Mouse (Mus musculus) gastrocnemius, adult 18-20 months (tissue): ENCODE results near the gene Tns3. TPM values are rescaled to one million over a fixed set of nuclear protein-coding genes. Genes with fewer than 3 reads are reported as not detected.

Source experiments
- DNase-seq: peaks from one replicate; pipeline ENCODE4 v3.0.0; 2021; ENCODE audit warnings: low spot score
- total RNA-seq, 2 experiments: library from RNA; stranded (reverse); gene quantifications; 2 replicates each; pipeline ENCODE4 v1.2.3; 2021

Tns3 gene
- total RNA-seq, 2 experiments from 2014 or later = 6.6 to 7.9 TPM

DNA sequence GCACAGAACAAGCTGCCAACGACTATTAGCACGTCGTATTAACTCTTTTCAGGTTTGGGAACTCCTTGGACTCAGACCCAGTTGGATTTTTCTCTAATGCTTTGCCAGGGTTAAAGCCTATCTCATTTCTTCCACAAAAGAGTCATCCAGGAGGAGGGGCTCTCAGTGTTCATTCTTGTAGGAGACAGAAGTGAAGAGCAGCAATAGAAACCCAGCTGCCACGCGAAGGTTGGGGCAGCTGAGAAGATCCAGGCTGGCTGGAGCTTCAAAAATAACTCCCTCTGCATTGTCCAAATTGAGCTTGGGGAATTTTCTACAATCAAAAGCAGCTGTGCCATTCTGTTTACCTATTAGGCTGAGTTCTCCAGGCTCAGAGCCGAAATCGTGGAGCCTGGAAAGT is 16.3 kb upstream of the Tns3 start:
- DNase-seq = no peak

DNA sequence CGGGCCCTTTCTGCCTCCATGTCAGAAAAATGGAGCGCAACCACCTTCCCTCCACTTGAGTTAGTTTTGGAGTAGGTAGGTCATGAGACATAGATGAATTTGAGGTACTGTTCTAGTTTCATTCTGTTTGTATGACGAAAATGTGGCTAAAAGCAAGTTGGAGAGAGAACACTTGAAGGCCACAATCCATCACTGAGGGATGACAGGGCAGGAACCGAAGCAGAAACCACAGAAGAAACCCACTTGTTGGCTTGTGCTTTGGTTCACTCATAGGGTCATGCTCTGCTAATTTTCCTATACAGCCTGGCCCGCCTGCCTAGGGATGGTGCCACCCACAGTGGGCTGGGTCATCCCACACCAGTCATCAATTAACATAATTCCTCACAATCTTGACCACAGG is 14.9 kb upstream of the Tns3 start:
- DNase-seq = no peak

DNA sequence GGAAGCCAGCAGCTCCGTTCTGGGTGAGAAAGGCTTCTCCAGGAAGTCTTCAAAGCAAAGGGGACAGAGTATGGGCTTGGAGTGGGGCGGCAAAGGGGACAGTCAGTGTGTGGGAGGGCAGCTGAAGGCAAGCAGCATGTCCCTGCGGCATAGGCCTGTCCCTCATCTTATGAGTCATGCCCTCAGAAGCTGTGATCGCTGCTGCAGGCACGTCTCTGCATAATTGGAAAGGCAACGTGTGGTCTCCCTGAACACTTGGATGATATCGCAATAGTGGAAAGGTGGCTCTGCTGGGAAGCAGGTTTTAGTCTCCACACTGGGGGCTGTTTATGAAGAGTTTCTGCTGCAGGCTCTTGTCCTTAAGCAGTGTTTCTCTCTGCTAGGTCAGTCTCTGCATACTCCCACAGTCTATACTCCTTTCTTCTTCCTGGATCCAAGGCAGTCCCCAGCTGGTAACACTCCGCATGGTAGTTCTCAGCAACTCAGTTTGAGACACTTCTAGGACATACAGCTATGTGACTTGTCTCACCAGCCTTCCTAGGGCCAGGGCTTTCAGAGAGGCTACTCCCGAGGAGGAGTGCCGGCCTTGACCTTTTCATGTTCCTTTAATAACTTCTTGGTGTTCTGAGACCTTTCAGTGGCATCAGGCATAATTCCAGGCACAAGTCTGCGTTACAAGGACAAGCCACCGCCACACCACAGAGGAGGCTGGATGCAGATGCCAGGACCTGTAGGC is 14.1 kb upstream of the Tns3 start:
- DNase-seq = no peak

DNA sequence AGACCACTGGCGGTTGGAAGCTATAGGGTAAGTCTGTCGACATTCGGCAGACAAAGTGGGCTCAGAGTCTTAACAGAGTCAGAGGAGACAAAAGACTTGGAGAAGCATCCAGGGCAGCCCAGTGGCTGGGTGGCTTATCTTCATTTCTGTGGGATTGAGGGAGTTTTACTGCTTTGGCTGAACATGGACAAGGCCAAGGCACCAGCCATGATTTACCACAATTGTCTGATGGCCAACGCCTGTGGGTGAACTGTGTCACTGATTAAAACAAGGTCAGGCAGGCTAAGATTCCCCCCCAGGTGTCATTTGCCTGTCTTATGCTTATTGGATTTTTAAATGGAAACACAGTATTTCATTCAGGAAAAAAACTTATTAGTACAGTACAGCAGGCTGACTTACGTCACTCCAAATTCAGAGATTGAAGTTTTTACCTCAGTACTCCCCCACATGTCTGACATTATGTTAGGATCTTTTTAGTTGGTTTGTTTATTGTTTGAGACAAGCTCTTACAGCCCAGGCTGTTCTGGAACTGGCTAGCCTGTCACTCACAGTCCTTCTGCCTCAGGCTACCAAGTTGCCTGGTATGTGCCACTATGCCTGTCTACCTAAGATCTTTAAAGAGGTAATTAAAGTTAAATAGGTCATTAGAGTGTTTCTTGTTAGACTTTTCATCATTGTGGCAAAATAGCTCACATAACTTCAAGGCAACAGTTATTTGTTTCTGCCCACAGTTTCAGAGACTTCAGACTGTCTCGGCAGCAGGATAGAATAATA is 11.6 kb upstream of the Tns3 start:
- no peak for DNase-seq

DNA sequence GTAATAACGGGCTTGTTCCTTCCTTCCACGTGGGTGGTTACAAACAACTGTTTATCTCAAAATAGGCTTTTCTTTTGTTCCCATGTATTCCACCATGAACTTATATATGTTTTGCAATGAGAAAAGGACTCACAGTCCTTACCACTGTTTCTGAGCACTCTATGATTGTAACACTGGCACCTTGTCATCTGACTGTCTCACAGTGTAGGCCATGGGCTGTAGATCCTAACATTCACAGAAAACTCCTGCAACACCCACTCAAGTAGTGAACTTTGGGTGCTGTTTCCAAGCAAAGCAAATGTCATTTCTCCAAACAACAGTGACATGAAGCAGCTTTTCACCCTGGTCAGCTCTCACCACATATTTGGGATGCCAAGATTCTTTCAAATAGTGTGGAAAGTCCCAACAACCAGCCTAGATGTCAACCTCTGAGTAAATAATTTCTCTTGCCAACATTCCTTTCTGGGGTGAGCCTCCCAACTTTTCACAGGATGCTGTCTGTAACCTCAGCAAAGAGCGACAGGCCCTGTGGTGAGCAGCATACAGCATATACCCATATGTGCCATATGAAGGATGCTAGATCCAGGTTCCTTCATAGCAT is 10.3 kb upstream of the Tns3 start:
- DNase-seq = no peak

DNA sequence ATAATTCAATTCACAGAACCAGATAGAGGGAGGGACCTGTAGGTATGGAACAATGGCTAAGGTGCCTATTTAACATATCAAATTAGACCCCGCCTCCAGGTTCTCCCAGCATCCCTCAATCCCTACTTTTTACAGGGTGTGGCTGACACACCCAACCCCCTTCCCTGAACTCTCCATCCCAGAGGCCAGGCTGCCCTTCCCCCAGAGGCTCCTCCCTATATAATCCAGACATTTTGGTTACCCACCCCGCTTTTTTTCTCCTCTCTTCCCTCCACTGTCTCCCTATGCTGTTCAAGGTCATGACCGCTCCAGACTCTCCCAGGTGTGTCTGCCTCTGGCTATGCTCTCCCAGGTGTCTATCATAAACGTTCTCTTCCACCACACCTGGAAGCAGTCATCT is 7.4 kb upstream of the Tns3 start:
- no peak for DNase-seq

DNA sequence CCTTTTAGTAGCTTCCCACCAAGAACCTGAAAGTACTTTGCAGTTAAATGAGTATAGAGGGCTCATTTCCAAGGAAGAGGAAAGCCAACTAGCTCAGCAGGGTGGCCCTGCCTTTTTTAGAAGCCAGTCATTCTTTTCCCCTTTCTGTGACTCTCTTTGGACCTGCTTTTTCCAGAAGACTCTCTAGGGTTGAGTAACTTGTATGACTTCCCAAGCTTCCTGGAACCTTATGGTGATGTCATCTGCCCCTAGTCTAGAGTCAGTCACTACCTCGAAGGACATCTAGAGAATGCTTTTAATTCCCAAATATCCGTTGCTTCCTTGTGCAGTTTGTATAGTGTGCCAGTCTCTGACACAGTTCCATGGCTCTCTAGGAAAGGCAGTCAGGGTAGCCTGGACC is 4.8 kb upstream of the Tns3 start:
- DNase-seq = no peak

DNA sequence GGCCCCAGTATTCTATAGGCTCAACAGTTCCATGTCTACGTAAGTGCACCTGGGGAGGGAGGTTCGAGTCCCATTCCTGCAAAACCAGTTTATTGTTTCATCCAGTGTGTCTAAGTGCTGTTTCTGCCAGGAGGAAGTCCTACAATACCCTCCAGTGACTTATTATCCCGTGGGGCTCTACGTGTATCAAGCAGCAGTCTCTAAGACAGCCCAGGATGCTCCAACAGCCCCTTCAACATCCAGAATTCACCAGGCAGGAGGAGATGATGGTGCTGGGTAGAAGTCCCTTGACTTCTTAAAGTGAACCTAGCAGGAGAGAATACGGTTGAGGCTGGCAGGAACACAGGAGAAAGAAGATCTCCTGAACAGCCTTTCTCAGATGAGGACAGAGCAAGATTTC is 462 bp upstream of the Tns3 start:
- DNase-seq = no peak

DNA sequence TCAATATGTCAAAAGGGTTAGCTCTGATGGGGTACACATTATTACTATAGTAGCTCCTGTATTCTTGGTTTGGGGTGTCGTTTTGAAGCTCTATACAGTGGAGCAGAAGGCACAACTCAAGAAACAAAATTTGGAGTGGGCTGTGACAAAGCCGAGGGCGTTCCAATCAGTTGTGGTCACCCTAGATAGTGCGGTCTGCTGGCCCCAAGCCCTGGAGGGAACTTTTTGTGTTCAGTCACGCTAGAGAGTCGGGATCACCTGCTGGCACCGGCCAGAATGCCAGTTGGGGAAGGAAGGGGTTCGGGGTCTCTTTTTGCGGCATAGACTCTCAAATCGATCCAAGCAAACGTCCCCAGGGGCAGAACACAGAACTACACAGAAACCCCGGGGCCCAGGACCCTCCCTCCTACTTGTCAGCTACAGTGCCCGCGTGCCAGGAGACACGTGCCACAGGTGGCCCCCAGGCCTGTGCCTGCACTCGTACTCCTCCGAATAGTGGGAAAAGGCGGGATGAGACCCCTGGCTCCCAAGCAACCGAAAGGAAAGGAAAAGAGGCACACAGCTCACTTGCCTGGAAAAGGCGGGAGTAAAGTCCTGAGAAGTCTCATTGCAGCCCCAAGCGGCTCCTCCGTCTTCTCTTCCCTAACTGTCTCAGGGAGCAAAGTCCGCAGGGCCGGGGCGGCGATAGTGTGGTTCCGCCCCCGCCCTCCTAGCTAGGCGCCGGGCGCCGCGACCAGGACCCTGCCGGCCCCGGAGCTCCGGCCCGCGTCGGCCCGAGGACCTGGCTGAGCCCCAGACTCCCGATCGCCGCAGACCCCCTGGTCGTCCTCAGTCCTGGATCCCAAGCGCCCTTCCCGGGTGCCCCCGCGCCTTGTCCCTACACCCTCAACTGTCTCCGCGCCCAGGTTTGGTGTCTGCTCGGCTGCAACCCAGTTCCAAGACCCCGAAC is 617 bp downstream of the Tns3 start:
- peak; percentile 28 for DNase-seq

DNA sequence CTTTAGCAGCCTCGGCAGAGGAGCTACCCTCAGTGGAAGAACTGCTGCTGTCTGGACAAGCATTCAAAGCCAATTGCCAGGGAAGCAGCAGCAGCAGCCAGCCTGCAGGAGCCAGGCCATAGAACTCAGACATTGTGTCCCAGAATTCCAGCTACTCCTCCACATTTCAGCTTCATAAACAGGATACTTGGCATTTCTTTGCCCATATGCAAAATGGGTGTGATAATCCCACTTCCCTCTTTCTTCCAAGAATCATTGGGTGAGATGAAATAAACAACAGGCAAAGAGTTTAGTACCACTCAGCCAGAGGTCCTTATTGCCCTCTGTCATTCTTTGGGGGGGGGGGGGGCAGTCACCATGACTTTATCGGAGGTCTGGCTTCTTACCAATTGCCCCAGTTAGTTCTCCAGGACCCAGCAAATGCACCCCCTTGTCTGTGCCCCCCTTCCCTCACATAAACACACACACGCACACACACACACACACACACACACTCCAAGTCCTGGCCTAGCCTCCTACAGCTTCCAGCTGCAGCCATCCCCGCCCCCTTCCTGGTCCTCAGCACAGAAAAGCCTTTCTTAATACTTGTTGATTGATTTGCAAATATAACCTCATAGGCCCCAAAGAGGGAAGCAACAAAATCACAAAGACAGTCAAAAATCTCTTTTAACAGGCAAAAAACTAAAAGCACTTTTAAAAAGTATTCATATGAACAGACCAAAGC is 1.5 kb downstream of the Tns3 start:
- no peak for DNase-seq

DNA sequence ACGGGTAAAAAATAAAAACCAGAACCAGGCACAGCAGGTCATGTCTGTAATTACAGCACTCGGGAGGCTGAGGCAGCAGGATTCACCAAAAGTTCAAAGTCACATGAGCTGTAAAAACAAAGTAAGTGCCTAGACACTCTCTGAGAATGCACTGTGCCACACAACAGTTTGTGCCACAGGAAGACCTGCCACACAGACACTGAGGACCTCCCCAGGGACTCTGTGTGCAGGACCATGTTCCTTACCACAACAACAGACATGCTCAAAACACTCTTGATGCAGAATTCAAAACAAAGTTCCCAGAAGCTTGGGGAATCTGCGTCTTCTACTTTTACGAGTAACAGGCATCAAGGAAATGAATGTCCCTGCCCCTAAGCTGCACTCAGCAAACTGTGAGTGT is 3.4 kb downstream of the Tns3 start:
- no peak for DNase-seq

DNA sequence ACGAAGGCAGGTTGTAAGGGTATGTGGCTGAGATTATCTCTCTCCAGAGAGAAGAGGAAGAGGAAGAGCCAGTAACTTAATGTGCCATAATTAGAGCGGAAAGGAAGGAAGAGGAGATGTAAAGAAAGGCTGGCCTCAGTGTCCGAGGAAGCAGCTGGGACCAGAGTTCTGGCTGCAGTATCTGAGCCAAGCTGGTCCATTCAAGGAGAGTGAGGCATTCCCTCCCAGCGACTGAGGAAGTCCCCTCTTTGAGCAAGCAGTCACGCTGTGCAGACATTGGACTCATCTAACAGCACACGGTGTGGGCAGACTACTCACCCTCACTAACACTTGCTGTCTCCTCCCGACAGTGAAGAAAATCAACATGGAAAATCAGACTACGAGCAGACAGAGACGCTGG is 4.5 kb downstream of the Tns3 start:
- no peak for DNase-seq

DNA sequence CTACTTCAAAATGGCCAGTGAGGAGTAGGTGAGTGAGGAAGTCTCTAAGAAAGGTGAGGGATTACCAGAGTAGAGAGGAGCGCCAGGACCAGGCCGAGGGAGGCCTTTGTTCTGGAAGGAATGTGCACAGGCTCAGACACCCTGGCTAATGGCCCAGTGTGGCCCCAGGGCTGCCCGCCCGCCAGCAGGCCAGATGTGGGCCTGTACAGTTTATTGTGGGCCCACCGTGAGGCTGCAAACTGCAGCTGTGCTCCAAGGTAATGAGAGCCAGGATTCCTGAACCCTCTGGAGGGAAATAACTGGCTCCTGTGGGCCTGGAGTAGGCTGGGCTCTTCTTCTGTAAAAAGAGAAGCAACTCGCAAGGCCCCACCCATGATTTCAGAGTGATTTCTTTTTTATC is 5.3 kb downstream of the Tns3 start:
- DNase-seq = peak; percentile 31

DNA sequence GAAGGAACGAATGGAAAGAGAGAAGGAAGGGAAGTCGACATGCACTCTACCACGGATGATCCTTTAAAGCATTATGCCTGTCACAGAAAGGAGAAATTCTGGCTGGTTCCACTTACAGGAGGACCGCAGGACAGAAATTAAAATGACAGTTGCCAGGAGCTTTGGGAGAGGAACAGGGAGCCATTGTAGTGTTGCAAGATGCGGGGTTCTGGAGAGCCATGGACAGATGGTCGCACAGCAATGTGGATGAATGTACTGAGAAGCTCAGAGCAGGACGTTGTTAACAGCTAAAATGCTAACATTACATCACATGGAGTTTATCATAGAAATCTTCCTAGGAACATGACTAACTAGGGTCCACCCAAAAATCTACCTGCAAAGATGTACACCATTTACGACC is 6.8 kb downstream of the Tns3 start:
- DNase-seq = no peak

DNA sequence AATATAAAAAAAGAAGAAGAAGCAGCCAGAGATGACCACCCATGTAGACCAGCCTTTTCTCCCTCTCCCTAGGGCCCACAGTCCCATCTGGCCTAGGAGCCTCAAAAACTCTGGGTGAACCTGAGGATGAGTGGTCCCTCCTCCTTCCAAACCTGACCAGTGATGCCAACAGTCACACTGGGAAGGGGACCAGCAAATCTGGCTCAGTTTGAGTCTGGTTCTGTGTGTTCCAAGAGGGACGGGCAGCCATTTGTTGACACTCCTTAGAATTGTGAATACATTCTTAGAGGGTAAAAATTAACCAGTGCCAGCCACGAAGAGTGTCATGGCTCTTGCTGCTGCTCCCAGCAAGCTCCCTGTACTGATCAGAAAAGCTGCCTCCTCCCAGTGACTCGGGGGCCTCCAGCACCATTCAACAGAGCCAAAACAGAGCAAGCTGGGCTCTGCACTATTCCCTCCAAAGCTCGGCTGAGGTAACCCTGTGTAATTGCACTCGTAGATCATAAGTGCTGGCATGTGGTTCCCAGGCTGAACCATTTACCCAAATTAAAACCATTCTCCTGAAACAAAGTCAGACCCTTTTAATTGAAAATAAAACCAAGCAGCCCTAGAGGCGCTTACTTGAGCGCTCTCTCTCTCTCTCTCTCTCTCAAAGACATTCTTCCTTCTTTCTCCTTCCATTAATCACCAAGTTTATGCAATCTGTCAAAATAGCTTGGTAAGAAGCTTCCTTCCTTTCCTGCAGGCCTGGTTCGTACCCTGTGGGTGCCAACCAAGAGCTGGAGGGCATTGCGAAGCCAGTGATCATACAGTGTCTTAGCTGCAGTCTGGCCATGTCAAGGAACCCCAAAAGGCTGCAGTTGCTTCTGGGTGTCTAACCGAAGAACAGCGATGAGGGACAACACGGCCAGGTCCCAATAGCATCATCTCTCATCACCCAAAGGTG is 7.6 kb downstream of the Tns3 start:
- no peak for DNase-seq

DNA sequence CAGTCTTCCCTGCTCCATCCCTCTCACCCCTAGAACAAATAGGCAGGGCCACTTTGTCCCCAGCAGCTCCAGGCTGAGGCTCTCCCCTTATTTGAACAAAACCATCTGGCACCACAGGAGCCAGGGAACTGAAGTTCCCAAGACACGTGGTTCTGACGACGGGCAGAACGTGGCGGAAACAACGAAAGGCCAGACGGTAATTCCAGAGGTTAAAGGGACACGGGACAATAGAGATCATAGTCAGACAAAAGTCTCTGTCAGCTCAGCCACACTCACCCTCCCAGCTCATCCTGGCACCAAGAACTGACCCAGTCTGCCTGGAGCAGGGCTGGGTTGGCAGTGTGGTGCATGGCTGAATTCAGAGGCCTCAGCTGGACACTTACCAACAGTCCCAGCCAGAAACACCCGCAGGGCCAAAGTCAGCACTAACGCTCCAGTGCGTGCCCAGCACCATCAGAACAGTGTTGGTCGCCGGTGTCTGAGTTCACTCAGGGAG is 10.5 kb downstream of the Tns3 start:
- no peak for DNase-seq

DNA sequence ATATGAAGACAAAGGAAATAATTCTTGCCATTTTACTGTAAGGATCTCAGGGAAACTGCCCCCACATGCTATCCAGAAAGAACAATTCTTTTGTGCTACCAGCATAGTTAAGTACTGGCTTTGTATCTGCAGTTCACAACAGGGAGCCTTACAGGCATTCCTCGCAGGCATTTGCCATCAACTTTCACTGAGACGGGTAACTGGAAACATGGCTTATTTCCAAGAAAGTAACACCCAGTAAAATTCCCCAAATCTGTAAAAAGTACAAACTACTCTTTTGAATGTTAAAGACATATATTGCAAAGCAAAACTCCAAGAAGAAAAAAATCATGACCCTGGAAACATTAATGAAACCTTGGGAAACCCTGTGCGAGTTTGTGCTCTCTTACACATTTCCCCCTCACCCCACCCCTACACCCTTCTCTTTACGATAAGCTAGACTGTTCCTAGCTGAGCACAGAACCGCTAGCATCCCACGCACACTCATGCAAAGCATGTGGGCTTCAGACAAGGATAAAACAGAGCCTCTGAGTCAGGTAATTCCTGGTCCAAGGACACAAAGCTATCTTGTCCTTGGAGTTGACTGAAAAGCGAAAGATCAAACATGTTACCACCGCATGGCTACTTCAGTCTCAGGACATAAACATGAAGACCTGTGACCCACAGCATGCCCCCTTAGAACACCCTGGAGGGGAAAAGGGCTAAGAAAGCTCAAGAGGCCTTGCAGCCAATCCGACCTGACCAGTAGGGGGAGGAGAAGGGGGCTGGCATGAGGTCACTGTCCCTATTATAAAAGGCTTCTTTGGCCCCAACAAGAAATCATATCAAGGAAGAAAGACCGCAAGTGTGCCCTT is 11.3 kb downstream of the Tns3 start:
- no peak for DNase-seq

DNA sequence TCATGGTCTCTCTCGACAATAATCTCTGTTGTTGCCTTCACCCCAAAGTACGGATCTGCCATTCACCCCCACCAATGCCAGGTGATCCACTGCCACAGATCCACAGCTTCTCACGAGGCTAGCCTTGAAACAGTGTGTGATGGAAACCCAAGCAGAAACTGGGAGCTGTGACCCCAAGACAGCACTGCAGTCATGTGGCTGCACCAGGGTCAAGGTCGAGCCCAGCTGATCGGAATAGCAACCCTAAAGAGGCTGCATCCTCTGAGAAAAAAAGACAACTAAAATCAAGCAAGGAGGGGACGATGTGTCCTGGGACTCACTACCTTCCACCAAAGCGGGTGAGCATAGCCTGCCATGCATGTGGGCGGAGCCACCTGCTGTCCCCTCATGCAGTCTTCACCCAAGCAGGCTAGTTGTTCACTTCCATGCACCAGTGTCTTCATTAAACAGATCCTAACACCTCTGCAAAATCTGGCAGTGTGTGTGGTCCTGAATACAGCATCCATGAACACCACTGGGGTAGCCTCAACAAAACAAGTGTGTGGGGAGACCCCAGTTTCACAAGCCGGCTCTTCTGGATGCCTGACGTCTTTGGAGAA is 12.1 kb downstream of the Tns3 start:
- no peak for DNase-seq
